Mouse (Mus musculus): Measurements from ENCODE around the gene Mfsd7a.
A peak's percentile ranks its signal among the peaks of the same experiment; 100 is the strongest.

Gene Mfsd7a

DNA sequence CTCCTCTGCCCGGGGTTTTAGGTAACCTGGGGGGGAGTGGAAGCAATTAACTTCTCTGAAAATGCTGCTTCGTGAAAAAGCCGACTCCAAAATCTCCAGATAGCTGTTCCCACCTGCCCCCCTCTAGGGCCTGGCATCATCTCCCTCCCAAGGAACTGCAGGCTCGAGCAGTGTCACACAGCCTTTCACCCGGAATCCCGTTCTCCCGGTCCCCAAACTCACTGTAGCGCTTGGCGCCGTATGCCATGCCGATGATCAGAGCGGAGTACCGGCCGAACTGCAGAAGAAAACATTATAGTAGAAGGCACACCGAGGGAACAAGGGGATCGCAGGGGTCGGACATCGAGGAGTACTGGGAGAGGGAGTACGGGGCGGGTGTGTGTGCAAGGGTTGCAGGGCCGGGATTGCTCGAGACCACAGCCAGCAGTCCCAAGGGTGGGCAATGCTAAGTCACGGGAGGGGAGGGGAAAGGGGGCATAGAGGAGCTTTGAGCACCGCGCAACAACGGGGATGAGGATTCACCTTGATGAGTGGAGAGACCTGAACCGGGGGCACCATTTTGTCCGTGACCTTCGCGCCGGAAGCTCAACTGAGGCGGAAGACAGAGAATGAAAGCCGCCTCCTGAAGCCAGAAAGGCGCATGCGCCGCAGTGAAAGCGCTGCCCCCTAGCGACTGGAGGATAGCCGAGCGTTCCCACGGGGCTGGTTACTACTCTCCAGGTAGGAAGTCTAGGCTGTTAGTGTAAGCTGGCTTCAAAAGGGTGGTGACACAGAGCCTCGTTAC lies 14.7 kb downstream of the Mfsd7a start, which contains the start of gene Atp5k:
Gene Atp5k (minus strand): TSS at position 645 of the 784 bp plus-strand sequence.
- DNase-seq (ENCODE audit: low spot score) = peak; percentile 94

DNA sequence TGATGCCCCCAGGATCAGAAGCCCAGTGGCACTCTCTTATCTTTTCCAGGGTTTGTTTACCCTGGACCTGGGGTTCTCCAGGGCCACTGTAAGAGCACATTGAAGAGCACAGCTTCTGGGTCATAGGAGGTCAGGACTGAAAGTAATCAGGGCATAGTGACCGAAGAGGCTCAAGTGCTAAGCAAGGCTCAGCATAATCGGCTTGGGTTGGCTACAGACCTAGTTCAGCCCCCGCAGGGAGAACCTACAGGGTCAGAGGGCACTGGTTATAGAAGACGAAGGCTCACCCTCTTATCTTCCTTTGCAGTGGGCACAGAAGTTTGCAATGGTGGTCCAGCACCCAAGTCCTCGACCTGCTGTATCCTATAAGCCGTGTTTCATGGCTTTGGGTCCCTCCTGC lies 17.5 kb downstream of the Mfsd7a start:
- no peak for DNase-seq (ENCODE audit: low spot score)

GRCm38 (mm10) chr5:108427186-108427585 lies 21.5 kb downstream of the Mfsd7a start:
- peak; percentile 52 for DNase-seq (ENCODE audit: low spot score)

DNA sequence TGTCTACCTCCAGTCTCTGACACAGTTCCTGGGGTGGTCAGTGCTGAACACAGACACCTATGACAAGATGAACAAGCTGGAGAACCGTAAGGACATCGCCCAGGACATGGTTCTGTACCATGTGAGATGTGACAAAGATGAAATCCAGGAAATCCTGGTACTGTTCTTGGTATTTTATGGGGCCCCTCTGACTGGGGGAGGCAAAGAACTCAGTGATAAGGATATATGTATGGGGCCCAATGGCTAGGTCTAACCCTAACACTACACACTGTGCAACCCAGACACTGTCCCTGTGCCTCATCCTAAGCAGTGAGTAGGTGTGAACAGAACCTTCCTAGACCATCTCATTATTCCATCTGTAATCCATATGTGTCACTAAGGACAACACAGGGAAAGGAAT lies 25.3 kb downstream of the Mfsd7a start:
- DNase-seq (ENCODE audit: low spot score) = no peak

DNA sequence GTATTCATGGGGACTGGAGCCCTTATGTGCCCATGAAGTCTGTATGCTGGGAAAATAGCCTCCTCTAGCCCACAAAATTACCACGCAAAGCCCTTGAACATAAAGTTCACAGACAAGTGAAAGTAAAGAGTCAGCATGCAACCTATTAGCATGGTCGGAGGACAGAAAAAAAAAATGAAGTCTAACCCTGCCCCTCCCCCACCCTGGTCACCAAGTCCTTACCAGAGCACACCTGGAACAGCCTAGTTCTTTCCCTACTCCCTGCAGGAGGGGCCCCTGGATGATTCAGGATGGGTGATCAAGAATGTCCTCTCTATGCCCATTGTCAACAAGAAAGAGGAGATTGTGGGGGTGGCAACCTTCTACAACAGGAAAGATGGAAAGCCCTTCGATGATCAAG lies 25.9 kb downstream of the Mfsd7a start:
- no peak for DNase-seq (ENCODE audit: low spot score)

DNA sequence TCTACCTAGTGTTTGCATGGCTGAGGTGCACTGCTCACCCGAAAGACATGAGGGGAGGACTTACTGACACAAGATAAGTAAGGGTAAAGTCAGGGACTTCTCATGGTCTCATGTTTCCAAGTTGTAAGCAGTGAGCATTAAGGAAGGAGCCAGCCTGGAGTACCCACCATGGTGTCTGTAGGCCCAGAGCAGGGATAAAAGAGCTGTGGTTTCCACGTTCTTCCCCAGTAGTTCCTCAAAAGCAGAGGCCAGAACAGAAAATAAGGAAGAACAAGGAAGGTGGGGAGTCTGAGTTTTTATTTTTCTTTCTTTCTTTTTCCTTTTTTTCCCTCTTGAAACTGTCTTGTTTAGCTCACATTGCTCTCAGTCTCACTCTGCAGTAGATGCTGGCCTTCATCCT lies 34.0 kb downstream of the Mfsd7a start:
- no peak for DNase-seq (ENCODE audit: low spot score)

- no peak for DNase-seq (ENCODE audit: low spot score)
Measured at GRCm38 (mm10) chr5:108406977-108407376, 41.7 kb downstream of the Mfsd7a start.

DNA sequence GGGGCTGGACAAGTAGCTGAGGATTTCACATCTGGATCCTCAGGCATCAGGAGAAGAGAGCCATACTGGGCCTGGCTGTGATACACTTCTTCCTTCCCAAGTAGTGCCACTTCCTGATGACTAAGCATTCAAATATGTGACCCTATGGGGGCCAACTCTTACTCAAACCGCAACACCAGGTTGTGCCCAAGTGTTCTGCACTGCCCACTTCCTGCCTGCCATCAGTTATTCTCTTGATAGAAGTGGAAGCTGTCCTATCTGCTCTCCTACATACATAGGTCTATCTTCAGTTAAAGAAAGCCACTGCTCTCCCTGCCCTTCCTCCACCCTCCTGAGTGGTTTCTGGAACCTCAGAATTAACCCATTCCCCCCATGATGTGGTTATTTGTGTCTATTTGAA lies 43.2 kb downstream of the Mfsd7a start:
- DNase-seq (ENCODE audit: low spot score) = no peak

DNA sequence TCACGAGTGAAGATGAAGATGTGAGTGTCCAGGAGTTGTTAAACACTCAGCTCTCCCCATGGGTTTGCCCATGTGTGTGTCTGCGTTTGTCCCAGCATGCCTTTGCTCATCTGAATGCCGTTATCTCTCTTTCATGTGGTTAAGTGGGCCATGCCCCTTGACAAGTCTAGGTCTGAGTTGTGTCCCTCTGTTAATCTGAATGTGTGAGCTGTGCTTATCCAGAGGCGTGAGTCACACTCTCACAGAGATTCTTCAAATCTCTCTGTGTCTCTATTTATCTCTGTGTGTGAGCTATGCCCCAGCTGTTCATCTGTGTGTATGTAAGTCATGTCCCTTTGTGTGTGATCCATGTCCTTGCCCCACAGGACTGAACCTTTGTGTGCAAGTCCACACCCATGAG lies 45.2 kb downstream of the Mfsd7a start:
- DNase-seq (ENCODE audit: low spot score) = no peak

Measured in lung, postnatal 25 days (tissue).